Mouse (Mus musculus): ENCODE measurements around the gene Fam216a.

GRCm38 (mm10) chr5:122324608-122325431 lies 47.3 kb downstream of the Fam216a start:
- TF ChIP-seq CTCF (IDR thresholded peaks at IDR 0.05; ENCODE audit: insufficient read depth, low read length) = peak; percentile 43; the same call in 1 of the 2 replicates
- TF ChIP-seq POLR2A (IDR thresholded peaks at IDR 0.05; ENCODE audit: borderline replicate concordance, extremely low read depth, low read depth, low read length) = no peak
